ENCODE assay signal across 8 mouse cellular contexts in the genomic region with DNA sequence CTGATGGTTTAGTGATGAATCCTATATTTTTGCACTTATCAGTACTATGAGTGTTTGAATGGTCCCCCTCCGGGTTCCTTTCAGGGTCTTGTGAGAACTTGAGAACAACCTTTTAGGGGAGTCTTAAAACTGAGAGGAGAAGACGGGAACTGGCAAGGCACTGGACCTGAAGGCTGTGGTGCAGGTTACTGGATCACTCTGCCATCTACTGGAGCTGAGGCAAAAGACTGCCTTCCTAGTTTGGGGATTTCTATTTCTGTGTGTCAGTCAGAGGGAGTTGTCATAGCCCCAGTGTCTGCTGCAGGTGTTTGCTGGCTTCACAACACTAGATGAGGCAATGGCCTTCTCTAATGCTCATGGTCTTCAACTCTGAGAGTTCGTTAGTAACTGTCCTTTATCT.
DNase-seq lines count a peak whose midpoint lies in the region; ATAC-seq and TF ChIP-seq lines count a peak whose summit lies in the region.

No protein-coding gene starts in this region.

- no peaks in the 10 kb centered on the region for H3K27me3 ChIP-seq in forebrain, embryonic 13.5 days
- no peaks in the 10 kb centered on the region for H3K27me3 ChIP-seq in forebrain, embryonic 12.5 days
- no peaks in the 10 kb centered on the region for H3K27me3 ChIP-seq in neural tube, embryonic 13.5 days
- H3K27me3 ChIP-seq in hindbrain, postnatal 0 days (ENCODE audit: insufficient read depth, low read length), result no peaks in the 10 kb centered on the region

- no peak overlapping the region for H3K27ac ChIP-seq in forebrain, embryonic 13.5 days
- H3K27ac ChIP-seq in forebrain, embryonic 12.5 days, result no peak overlapping the region
- H3K27ac ChIP-seq in neural tube, embryonic 13.5 days (replicated peaks), result no peak overlapping the region
- no peak overlapping the region for H3K27ac ChIP-seq in hindbrain, postnatal 0 days

- DNase-seq in neural tube, embryonic 10.5 days (ENCODE audit: extremely low spot score, low spot score), result no peak
- peak; percentile 73 for DNase-seq in hindbrain, postnatal 0 days (ENCODE audit: low spot score)
- peak; percentile 34 for DNase-seq in left cerebral cortex, postnatal 4 days
- DNase-seq in gastrocnemius, postnatal 4 days (ENCODE audit: low spot score in 2 of 2), result no peak
- DNase-seq in spleen, postnatal 36 days (ENCODE audit: low spot score in 2 of 2), result no peak

- intact Hi-C loops in left cerebral cortex, postnatal 4 days (cut with DNase I), result loop anchor here (10.0 kb wide), 1 partner anchor 328 kb away; a partner anchor contains a TSS

- WGBS in forebrain, embryonic 13.5 days, result 33% methylated on average over 3 of the region's 3 CpGs
- 41% methylated on average over 3 of the region's 3 CpGs for whole genome bisulfite sequencing in forebrain, embryonic 12.5 days
- 50% methylated on average over 3 of the region's 3 CpGs for WGBS in neural tube, embryonic 13.5 days
- WGBS in hindbrain, postnatal 0 days, result 47% methylated on average over 3 of the region's 3 CpGs

- H3K4me1 ChIP-seq in forebrain, embryonic 13.5 days, result no peaks in the 10 kb centered on the region
- H3K4me1 ChIP-seq in forebrain, embryonic 12.5 days, result no peaks in the 10 kb centered on the region
- H3K4me1 ChIP-seq in neural tube, embryonic 13.5 days (replicated peaks), result no peaks in the 10 kb centered on the region
- no peaks in the 10 kb centered on the region for H3K4me1 ChIP-seq in hindbrain, postnatal 0 days (ENCODE audit: insufficient read depth, low read length)

- no peak overlapping the region for H3K4me3 ChIP-seq in forebrain, embryonic 13.5 days
- no peak overlapping the region for H3K4me3 ChIP-seq in forebrain, embryonic 12.5 days (replicated peaks)
- H3K4me3 ChIP-seq in neural tube, embryonic 13.5 days, result no peak overlapping the region
- no peak overlapping the region for H3K4me3 ChIP-seq in hindbrain, postnatal 0 days (ENCODE audit: low read length)

- TF ChIP-seq CTCF in hindbrain, postnatal 0 days (IDR thresholded peaks at IDR 0.05; ENCODE audit: low read depth), result peak; percentile 71

- peak; percentile 30; the same call in 1 of the 2 replicates for ATAC-seq in forebrain, embryonic 13.5 days
- no peak for ATAC-seq in forebrain, embryonic 12.5 days (ENCODE audit: low FRiP score)
- ATAC-seq in neural tube, embryonic 13.5 days (ENCODE audit: low read depth), result peak; percentile 65
- 0 out of 2 replicates have a peak, but pooled peaks have one; percentile 49 for ATAC-seq in hindbrain, postnatal 0 days

- H3K4me2 ChIP-seq in forebrain, embryonic 13.5 days, result no peak overlapping the region
- H3K4me2 ChIP-seq in forebrain, embryonic 12.5 days, result no peak overlapping the region
- H3K4me2 ChIP-seq in neural tube, embryonic 13.5 days, result no peak overlapping the region
- no peak overlapping the region for H3K4me2 ChIP-seq in hindbrain, postnatal 0 days (ENCODE audit: low read depth, low read length)

- no peaks in the 10 kb centered on the region for H3K9me3 ChIP-seq in forebrain, embryonic 13.5 days (replicated peaks)
- no peaks in the 10 kb centered on the region for H3K9me3 ChIP-seq in forebrain, embryonic 12.5 days
- H3K9me3 ChIP-seq in neural tube, embryonic 13.5 days, result no peaks in the 10 kb centered on the region
- no peaks in the 10 kb centered on the region for H3K9me3 ChIP-seq in hindbrain, postnatal 0 days (ENCODE audit: low read length)

- no peak overlapping the region for H3K9ac ChIP-seq in forebrain, embryonic 13.5 days
- H3K9ac ChIP-seq in forebrain, embryonic 12.5 days, result no peak overlapping the region
- H3K9ac ChIP-seq in neural tube, embryonic 13.5 days, result no peak overlapping the region
- no peak overlapping the region for H3K9ac ChIP-seq in hindbrain, postnatal 0 days (replicated peaks; ENCODE audit: low read length)

- no peaks in the 10 kb centered on the region for H3K36me3 ChIP-seq in forebrain, embryonic 13.5 days (ENCODE audit: poor library complexity, severe bottlenecking)
- H3K36me3 ChIP-seq in forebrain, embryonic 12.5 days (replicated peaks), result no peaks in the 10 kb centered on the region
- H3K36me3 ChIP-seq in neural tube, embryonic 13.5 days, result no peaks in the 10 kb centered on the region
- no peaks in the 10 kb centered on the region for H3K36me3 ChIP-seq in hindbrain, postnatal 0 days (ENCODE audit: insufficient read depth, low read length)

Comparison
In these comparisons a context has a peak if more than half of its experiments do, and no peak if none do; other contexts are left out.
1. DNase-seq: peak in hindbrain, postnatal 0 days (single experiment) and left cerebral cortex, postnatal 4 days (single experiment); none in neural tube, embryonic 10.5 days (single experiment), gastrocnemius, postnatal 4 days (0 of 2) and spleen, postnatal 36 days (0 of 2).